Mouse (Mus musculus): Measurements from ENCODE around the gene Shmt2. TPM values are rescaled to one million over a fixed set of nuclear protein-coding genes. Genes with fewer than 3 reads are reported as not detected.
A peak's percentile ranks its signal among the peaks of the same experiment; 100 is the strongest.

Gene Shmt2
- total RNA-seq (2021): 10 to 100 TPM; 38.3 to 39.2 TPM
- long read RNA-seq, experiment 1, transcript Shmt2-206 (12 exons, 2,238 nt): minor isoform, 9 of 70 reads
- long read RNA-seq, experiment 1, transcript Shmt2-201 (12 exons, 2,289 nt): major isoform, 55 of 70 reads
- long read RNA-seq, experiment 1, partial matches to known transcripts: 3 of 70 reads
- long read RNA-seq, experiment 1, other reads (novel, unspliced or antisense): 1 of 70 reads
- long read RNA-seq, experiment 2, transcript Shmt2-201 (12 exons, 2,289 nt): major isoform, 55 of 72 reads
- long read RNA-seq, experiment 2, transcript Shmt2-206 (12 exons, 2,238 nt): minor isoform, 8 of 72 reads
- long read RNA-seq, experiment 2, partial matches to known transcripts: 5 of 72 reads
- long read RNA-seq, experiment 2, other reads (novel, unspliced or antisense): 3 of 72 reads

DNA sequence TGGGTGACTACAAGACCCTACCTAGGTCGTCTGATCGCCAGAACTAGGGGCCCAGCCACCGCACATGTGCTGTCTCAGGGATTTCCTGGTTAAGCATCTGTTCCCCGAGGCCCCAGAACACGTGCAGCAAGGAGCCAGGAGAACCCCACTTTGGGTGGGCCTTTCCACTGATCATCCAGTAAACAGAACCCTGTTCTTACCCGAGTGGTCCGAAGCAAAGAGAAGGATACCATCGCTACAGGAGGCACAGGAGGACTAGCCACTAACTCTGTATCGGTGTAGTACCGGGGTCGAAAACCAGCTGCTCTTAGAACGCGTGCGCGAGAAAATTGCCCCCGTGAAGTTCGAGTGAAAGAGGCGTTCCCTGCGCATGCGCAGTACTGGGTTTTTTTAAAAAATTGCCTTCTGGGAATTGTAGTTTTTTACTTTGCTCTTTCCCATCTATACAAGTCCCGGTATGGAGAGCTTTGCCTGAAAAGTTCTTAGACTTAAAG lies at the start of gene Shmt2:
Gene Shmt2 (minus strand): TSS at position 357 of the 494 bp plus-strand sequence.
- intact Hi-C loops (cut with DNase I): no loop called here
- peak; percentile 81 to 83 for DNase-seq

DNA sequence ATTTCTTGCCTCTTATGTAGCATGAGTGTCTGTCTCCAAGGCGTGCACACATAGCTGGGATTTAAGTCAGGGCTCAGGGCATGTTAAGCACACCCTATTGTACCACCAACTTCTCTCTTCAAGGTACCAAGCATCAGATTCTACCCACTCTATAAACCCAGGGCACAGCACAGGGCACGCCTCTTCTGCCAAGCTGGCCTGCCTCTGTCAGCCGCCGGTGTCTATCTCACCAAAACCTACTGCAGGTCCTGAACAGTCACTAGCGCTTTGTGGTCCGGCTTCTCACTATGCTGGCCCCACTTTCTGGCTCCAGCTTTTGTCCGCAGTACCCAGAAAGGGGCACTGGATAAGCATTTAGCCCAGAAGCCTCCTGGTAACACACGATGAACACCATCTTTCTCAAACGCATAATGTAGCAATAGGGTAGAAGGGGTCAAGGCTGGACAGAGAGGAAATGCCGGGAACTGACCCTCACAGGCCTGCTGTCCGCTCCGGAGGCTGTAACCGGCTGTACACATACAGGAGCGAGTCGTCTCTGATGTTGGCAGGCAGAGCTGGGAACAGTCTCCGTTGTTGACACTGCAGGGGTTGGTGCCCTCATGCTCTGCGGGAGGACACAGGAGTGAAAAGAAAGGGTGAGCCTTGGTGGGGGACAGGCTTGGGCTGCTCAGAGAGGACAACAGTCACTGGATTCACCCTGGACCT lies 48.8 kb upstream of the Shmt2 start:
- intact Hi-C loops (cut with DNase I): loop anchor here (5.0 to 10.0 kb wide), 2 partner anchors 106 to 364 kb away; no protein-coding TSS in a partner anchor
- no peak for DNase-seq

DNA sequence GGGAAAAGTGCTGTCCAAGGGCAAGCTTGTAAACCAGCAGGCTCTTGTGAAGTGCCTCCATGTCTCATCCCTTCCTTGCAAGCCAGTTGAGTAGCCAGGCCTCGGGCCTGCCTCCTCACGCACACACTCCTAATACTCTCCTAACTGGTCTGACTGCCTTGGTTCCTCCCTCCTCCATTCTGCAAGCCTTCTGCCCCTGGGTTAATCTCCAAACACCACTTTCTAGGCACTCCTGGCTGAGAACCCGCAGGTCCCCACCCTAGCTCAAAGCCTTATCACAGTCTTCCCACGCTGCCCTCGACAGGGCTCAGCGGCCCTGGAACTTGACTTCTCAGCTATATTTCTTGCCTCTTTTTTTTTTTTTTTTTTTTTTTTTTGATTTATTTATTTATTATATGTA lies 48.1 kb upstream of the Shmt2 start:
- DNase-seq: no peak
- intact Hi-C loops (cut with DNase I): loop anchor here (5.0 to 10.0 kb wide), 2 partner anchors 107 to 364 kb away; no protein-coding TSS in a partner anchor

DNA sequence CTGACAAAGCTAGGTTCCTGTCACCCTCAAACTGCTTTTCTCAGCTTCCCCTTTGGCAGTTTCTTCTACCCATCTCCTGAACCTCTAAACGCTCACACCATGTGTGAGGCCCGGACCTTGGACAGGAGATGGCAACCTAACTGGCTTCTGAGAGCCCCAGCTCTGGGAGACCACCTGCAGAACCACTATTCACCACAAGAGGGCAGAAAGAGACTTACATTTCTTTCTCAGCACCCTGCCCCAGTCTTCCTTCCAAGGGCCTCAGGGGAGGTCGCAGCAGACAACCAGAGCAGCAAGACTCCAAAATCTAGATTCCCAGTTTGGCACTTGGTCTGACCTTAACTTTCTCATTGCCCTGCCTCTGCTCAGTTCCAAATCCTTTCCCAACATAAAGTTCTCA lies 47.2 kb upstream of the Shmt2 start:
- DNase-seq: peak; percentile 71 to 89
- intact Hi-C loops (cut with DNase I): loop anchor here (2.0 to 5.0 kb wide), 3 partner anchors 53 to 168 kb away; partner anchors contain the start of gene Zbtb39

DNA sequence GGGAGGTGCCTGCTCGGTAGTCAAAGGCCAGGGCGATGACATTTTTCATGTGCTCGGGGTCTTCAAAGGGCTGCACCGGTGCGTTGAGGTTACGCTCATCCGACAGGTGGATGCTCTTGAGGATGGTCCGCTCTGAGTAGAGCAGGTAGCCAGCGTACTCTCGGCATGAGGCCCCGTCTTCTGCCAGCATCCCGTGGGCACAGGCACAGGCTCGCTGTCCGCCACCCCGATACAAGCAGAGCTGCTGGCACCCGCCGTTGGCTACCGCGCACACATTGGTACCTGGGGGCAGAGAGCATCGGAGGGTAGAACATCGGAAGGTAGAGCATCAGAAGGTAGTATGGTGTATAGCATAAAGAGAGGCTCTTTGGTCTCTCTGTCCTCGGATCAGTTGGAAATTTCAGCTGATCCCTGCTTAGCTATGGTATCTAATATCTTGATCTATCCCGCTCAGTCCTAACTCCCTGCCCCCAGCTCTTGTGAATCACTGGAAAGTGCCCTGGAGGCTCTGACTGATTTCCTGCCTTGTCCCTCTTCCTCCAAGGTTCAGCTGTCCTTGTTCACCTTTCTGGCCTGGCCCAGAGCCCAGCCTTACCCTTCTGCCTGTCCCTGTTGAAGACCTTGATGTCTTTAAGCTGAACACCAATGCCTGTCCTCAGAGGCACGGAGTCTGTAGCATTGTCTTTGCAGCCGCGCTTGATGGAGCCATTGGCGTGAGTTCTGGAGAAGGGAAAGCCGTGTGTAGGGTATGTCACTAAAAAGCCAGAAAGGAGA lies 44.5 kb upstream of the Shmt2 start:
- intact Hi-C loops (cut with DNase I): loop anchor here (5.0 kb wide), 1 partner anchor 171 kb away; the partner anchor contains the start of gene Zbtb39
- DNase-seq: no peak

DNA sequence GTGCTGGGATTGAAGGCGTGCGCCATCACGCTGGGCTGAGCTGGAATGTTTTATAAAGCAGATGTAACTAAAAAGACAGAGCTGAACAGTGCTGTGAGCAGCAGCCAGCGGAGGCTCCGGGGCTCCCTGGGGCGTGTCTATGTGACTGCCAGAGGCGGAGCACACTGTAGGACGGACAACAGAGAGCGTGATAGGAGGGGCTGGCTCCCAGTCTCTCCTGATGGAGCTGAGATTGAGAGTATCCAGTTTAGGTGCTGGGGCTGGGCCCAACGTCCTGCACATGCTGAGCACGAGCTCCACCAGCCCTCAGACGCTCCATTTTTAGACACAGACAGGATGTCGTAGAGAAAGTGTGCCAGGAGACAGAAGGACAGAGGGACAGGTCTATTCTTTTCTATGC lies 42.1 kb upstream of the Shmt2 start:
- DNase-seq: peak; percentile 40 to 46
- intact Hi-C loops (cut with DNase I): no loop called here

DNA sequence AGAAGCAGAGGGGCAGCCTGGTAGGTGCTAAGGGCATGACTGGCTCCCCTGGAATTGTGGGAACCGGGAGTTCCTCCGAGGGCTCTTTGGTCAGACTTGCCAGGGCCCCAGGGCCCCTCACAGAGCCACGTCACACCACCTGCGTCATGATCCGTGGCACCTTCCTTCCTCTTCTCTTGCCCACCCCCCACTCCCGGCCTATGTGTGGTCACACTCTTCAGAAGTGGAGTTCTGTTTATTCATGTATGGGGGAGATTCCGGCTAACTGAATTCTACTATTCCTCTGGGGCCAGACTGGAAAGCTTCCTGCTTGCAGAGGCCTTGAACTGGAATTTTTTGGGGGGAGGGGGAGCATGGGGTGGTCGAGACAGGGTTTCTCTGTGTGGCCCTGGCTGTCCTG lies 41.6 kb upstream of the Shmt2 start:
- no peak for DNase-seq
- intact Hi-C loops (cut with DNase I): no loop called here

DNA sequence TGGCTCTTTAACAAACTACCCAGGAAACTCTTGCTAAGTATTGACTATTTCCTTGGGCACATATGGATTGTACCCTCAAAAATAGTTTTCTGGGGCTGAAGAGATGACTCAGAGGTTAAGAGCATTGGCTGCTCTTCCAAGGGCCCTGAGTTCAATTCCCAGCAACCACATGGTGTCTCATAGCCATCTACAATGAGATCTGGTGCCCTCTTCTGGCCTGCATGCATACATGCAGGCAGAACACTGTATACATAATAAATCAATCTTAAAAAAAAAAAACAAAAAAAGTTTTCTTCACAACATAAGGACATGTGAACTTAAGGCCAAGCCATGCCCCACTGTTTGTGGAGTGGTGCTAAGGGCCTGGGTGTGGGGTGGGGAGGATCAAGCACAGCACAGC lies 38.9 kb upstream of the Shmt2 start:
- no peak for DNase-seq
- intact Hi-C loops (cut with DNase I): no loop called here

DNA sequence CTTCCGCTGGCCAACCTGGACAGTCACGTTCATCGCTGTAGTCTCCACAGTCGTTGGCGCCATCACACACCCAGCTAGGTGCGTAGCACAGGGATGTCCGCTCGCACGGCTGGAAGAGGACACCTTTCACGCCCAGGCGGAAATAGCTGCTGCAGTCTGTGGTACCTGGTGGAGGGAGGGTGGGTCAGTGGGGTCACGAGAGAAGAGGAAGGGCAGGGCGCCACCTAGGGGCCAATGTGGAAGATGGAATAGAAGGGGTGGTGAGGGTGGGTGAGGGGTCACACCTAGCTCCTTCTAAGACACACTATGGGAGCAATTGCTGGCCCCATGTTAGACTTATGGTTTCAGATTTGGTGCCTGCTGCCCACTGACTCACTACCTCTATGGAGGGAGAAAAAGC lies 35.2 kb upstream of the Shmt2 start:
- no peak for DNase-seq
- intact Hi-C loops (cut with DNase I): no loop called here

DNA sequence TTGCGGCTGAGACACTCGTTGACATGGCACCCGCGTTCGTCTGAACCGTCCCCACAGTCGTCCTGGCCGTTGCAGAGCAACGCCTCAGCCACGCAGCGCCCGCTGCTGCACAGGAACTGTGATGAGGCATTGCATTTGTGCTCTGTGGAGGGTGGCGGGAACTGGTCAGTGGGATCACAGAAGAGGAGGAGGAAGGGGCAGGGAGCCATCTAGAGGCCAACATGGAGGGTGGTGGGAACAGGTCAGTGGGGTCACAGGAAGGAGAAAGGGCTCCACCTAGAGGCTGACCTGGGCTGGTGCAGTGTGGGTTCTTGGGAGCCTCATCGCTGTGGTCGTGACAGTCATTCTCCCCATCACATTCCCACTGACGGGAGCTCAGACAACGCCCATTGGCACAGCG lies 33.5 kb upstream of the Shmt2 start:
- DNase-seq: peak in 1 of 2 experiments; percentile 30
- intact Hi-C loops (cut with DNase I): no loop called here

DNA sequence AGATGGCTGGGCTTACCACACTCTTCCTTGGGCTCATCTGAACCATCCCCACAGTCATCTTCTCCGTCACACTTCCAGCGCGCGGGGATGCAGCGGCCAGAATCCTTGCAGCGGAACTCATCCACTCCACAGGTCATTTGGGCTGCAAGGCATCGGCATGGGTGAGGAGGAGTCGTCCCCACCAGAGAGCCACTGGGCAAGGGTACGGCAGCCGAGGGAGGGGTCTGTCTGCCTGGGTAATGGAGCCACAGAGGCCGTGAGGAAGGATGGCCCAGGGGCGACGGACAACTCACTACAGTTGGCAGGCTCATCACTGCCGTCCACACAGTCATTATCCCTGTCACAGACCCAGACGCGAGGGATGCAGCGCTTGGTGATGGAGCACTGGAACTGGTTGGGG lies 27.6 kb upstream of the Shmt2 start:
- intact Hi-C loops (cut with DNase I): no loop called here
- no peak for DNase-seq

DNA sequence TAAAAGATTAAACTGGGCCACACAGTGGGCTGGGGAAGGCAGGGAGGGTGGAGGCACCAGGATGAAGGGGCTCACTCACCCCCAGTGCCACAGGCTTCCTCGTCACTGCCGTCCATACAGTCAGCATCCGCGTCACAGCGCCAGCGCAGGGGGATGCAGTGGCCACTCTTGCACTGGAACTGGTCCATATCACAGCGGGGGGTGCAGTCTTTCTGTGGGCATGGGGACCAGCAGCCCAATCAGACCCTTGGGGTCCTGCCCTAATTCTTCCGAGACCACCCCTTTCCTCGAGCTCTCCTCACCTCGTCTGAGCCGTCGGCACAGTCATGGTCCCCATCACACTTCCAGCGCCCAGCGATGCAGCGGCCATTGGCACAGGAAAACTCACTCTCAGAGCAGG lies 26.0 kb upstream of the Shmt2 start:
- intact Hi-C loops (cut with DNase I): no loop called here

DNA sequence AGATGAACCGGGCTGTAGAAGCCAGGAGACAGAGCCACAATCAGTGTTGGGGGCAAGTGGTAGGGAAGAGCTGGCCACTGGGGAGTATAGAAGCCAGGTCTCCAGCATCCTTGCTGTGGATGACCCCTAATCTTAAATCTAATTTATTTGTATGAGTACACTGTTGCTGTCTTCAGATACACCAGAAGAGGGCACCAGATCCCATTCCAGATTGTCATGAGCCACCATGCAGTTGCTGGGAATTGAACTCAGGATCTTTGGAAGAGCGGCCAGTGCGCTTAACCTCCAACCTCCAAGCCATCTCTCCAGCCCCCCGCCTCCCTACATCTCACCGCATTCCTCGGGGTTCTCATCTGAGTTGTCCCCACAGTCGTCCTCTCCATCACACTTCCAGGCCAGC lies 24.3 kb upstream of the Shmt2 start:
- DNase-seq: no peak
- intact Hi-C loops (cut with DNase I): no loop called here

More for the DNA sequence above, 26.0 kb upstream of the Shmt2 start:
- no peak for DNase-seq

DNA sequence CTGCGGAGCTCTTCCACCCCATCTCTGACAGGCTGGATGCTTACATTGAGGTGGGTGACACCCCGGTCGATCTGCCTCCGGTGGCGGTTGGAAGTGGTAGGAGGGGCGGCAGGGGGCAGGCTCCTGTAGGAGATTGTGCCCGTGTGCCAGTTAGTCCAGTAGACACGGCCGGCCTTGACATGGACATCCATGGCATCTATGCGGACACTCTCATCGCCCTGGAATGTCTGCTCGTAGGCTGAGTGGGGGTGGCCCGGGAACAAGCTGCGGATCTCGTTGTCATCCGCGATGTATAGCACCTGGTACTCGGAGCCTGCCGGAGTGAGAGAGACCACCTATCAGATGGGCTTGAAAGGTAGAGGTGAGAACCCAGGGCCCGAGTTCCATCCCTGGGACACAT lies 22.1 kb upstream of the Shmt2 start:
- intact Hi-C loops (cut with DNase I): no loop called here
- no peak for DNase-seq

DNA sequence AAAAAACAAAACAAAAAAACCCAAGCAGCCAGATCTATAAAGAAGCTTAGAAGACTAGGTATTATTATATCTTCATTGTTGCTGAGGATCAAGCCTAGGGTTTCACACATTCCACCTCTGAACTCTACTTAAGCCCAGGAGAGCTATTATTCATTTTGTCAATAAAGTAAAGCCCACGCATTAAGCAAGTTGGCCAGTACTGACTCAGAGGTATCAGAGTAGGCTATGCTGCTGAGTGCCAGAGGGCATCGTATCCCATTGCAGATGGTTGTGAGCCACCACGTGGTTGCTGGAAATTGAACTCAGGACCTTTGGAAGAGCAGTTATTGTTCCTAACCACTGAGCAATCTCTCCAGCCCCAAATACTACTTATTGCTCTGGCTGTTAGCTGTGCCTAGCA lies 21.7 kb upstream of the Shmt2 start:
- intact Hi-C loops (cut with DNase I): no loop called here
- no peak for DNase-seq

DNA sequence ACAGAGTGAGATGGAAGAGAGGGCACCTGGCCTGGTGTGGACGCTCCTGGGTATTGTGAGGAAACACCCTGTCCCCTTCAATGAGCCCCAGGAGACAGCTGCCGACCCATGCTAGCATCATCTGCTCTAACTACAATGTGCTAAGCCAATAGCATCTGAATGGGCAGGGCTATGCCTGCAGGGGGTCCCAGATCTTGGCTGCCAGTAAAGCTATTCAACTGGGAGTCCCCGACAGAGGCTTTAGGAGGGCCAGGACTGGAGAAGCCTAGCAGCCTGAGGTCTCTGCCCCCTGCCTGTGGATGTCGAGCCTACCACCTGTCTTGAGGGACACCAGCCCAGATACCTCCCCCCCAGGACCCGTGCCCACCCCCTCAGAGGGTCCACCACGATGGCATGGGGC lies 20.5 kb upstream of the Shmt2 start:
- intact Hi-C loops (cut with DNase I): no loop called here
- DNase-seq: no peak

DNA sequence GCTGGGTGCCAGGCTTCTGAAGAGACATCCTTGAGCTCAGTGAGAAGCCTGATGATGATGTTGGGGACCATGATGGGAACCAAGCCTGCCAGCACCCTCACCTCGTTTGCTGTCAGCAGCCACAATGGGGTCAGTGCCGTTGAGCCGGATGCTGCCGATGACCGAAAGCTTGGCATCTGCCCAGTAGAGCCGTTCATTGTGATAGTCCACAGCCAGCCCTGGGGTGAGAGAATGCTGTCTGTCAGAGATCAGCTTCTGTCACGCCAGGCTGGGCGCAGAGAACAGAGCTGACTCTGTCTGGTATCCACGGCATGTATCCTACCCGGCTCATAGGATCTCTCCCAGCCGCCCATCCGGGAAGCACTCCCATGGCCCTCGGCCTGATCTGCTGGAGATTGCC lies 19.8 kb upstream of the Shmt2 start:
- intact Hi-C loops (cut with DNase I): no loop called here
- DNase-seq: peak in 1 of 2 experiments; percentile 50

DNA sequence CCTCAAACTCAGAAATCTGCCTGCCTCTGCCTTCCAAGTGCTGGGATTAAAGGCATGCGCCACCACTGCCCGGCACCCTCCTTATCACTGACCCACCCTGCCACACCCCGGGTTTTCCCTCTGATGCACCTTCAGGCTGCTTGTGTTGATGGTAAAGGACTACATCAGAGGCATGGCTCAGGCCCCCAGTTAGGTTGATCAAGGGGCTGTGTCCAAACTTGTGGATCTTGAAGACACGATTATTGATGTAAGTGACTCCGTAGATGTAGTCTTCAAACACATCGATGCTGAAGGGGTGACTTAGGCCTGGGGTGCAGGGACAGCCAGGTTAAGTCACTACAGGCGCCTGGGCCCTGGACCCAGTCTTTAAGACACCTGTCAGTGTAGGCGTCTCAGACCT lies 19.3 kb upstream of the Shmt2 start:
- DNase-seq: no peak
- intact Hi-C loops (cut with DNase I): no loop called here

DNA sequence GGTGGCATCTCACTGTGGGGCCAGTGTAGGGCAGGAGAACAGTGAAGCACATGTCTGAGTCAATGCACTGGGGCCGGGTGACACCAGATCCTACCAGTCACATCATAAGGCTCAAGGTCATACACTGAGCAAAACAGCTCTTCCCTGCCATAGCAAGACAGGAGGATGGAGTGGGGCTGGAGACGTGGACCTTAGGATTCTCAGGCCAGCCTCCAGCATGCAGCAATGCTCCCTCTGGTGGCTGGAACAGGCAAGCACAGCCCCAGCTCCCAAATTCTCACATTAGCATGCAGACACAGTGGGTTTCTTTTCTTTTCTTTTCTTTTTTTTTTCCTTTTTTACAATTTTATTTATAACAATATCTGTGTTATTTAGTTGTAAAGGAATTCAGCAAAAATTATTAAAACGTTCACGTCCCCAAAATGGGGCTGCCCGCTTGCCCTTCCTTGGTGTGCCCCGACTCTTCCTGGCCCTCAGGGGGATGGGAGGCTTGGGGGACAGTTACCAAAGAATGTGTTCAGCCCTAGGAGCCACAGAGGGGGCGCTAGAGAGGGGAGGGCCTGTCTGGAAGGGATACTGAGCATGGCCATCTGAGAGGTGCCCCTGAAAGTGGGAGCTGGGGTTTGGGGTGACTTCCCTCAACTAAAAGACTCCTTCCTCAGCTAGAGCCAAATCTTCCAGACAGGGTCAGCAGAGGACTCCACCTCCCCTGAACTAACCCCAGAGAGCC lies 15.8 kb upstream of the Shmt2 start:
- intact Hi-C loops (cut with DNase I): loop anchor here (1.0 kb wide), 2 partner anchors 25 to 29 kb away; no protein-coding TSS in a partner anchor
- peak; percentile 78 to 88 for DNase-seq

Data from heart, postnatal 14 days (tissue).